Mouse (Mus musculus) frontal cortex, postnatal 36 days (tissue): ENCODE measurements around the gene Pck2.

Source experiments
- DNase-seq, 2 experiments: peaks; one replicate each; pipeline ENCODE4 v3.0.0; 2022; ENCODE audit warnings: low spot score in 2 of 2

Gene Pck2

DNA sequence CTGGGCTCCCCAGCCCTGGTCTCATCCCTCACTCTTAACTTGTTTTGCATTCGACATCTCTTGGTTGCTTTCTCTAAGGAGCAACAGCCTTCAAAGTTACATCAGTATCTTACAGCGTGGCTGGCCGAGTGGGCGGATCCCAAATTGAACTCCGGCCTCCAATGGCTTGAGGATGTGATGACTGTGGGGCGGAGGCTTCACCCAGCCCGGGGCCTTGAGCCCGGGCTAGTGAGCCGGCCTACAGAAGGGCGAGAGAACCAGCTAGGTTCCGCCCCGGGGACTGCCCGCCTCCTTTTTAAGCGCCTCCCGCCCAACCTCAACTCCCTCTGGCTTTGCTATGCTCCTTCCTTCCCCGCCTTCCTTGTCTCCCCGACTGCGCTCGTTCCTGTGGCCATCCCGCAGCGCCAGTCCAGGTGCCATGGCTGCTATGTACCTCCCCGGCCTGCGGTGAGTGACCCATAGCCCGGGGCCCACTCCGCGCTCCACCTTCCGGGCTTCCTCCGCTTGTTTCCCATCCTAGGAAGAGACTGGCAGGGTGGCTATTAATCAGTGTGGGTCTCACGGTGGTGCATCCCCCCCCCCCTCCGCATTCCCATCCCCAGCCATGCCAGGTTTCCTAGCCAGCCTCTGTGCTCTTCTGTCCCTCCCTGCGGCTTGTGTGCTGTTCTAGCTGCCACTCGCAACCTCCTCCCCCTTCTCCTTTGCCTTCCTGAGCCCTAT lies at the start of gene Pck2:
TSS of gene Pck2 (plus strand) at position 200 of the 720 bp plus-strand sequence.
- DNase-seq: peak; percentile 77 to 80

- DNase-seq: peak; percentile 82 to 85
Observed at GRCm38 (mm10) chr14:55490361-55491201, 49.5 kb upstream of the Pck2 start, which contains the start of gene Carmil3. Gene Carmil3 (plus strand): TSS chr14:55490651.

- peak; percentile 52 to 62 for DNase-seq
Observed at GRCm38 (mm10) chr14:55491291-55491833, 48.7 kb upstream of the Pck2 start.

DNA sequence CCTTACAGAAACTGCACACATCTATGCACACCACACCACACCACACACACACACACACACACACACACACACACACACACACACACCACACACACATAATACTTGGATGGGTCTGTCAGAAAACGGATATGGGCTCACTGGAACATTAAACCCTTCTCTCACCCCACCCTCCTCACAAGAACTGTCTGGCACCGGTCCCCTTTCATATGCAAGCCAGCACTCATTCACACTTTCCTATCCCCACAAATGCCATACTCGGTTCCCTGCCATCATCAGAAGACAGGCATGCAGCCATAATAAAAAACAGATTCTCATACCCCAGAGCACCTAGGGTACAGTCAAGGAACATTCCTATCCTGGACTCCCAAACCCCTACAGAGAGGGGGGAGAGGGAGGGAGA lies 48.0 kb upstream of the Pck2 start:
- DNase-seq: peak in 1 of 2 experiments; percentile 39

GRCm38 (mm10) chr14:55495509-55496240 lies 44.4 kb upstream of the Pck2 start:
- DNase-seq: no peak

GRCm38 (mm10) chr14:55496761-55497448 lies 43.2 kb upstream of the Pck2 start:
- DNase-seq: no peak

- peak; percentile 83 to 86 for DNase-seq
Observed at GRCm38 (mm10) chr14:55497449-55497821, 42.6 kb upstream of the Pck2 start.

GRCm38 (mm10) chr14:55505612-55506011 lies 34.5 kb upstream of the Pck2 start:
- DNase-seq: no peak

DNA sequence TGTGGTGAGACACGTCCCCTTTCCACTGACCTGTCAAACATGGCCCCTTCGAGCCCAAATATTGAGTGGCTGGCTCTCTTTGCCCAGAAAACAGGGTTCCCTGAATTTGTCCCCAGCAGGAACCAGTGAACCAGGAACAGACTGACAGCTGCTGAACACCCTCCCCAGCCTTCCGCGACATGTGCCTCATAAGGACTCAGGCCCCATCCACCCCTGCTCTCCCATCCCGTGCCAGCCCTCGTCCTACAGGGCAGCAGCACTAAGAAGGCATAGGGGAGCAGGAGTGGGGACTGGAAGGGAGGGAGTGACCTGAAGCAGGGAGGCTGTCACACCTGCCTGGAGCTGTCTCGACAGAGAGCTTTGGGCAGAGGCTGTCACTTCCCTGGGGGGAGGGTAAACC lies 32.3 kb upstream of the Pck2 start:
- DNase-seq: no peak

DNA sequence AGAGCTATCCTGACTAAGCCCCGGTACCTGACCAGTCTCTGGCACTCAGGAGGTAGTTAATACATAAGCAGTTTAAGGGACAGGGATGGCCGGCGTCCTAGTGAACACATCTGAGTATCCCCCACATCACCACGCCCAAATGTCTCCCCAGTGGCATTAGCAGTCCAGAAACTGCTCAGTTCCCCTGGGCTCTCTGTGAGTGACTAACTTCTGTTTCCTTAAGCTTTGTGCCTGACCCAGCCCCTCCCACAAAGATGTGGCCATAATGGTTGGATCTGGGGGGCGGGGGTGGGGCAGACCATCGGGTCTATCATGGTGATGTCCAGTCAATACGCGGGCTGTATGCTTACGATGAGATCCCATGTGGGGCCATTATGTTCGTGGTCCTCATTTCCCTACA lies 30.5 kb upstream of the Pck2 start:
- DNase-seq: no peak

DNA sequence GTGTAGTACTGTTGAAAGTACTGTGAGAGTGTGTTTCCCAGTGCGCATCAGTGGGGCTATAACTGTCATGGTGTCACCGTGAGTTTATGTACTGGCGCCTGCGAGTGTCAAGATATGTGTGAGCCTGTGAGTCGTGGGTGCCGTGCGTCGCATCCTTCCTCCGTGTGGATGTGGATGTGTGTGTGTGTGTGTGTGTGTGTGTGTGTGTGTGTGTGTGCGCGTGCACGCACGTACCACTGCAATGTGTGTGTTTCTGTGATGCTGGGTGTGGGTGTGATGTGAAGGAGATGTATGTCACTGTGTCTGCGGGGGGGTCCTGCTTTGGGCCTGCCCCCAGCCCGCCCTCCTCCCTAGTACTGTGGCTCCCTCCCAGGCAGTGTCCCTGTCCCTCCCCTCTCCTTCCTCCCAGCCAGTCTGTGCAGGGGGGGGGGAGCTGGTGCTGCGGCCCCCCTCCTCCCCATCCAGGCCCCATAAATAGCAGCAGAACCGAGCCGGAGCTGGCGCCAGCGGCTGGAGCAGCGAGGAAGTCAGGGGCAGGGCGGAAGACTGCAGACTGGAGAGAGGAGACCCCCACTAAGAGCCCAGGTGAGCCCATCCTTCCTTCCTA lies 29.8 kb upstream of the Pck2 start, which contains the start of gene Cpne6:
TSS of gene Cpne6 (plus strand) at position 321 of the 607 bp plus-strand sequence.
- peak; percentile 48 for DNase-seq

- DNase-seq: peak; percentile 67 to 76
Observed at GRCm38 (mm10) chr14:55511037-55511436, 29.0 kb upstream of the Pck2 start.

DNA sequence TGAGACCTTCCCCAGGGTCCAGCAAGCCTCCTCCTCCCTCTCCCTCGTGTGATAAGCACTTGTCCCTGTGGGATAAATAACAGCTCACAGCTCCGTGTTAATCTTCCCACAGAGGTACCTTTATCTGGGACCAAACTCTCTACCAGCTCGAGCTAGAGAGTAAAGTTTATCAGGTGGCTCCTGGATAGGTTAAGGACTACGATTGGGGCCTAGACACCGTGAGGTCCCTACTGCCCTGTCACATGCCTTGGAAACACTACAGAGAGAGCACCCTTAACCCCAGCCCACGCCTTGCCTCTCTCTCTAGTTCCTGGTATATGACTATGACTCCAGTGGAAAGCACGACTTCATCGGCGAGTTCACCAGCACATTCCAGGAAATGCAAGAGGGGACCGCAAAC lies 26.1 kb upstream of the Pck2 start:
- DNase-seq: no peak

DNA sequence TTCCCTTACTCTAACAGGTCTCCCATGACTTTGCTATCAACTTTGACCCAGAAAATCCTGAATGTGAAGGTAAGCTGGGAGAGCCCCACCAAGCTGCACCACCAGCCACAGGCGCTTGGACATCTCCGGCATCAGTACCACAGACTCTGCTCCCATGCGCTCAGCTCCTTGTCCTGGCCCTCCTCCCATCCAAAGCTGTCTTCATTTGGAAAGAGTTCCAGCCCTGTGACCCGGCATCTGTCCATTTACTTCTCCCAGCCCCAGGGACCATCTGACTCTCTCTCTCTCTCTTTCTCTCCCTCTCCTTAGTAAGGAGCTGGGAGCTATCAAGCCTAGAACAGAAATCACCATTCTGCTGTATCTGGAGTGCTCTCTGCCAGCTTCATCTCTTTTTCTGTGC lies 24.2 kb upstream of the Pck2 start:
- no peak for DNase-seq

DNA sequence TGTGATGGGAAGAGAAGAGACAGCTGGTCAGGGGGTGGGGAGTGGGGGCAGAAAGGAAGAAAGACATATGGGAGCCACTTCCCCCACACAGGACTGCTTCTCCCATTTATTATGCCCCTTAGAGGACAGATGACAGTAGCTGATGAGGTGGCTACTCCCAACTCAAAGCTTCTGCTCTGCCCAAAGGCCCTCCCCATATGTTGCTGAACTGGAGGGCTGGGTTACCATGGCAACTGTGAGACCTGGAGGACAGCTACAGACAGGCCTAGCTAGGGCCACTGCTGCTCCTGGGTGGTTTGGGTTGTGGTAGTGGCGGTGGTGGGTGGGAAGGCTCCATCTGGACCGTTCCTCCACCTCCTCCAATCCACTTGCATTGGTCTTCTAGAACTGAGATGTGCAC lies 21.2 kb upstream of the Pck2 start:
- peak; percentile 73 to 78 for DNase-seq

DNA sequence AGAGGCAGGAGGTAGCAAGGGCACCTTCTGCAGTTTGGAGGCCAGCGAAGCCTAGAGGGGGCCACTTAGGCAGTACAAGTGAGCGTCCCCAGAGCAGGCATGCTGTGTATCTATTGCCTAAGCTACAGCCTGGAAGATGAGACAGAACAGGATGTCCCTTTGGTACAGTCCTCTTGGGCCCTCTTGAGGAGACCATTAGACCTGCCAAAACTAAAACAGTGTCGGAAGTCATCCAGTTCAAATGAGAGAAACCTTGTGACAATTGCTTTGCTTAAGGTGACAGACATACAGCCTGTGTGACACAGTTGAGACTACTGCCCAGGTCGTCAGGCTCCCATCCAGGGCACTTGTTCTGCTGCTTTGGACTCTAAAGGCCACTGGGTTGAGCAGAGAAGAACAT lies 20.5 kb upstream of the Pck2 start:
- DNase-seq: no peak

DNA sequence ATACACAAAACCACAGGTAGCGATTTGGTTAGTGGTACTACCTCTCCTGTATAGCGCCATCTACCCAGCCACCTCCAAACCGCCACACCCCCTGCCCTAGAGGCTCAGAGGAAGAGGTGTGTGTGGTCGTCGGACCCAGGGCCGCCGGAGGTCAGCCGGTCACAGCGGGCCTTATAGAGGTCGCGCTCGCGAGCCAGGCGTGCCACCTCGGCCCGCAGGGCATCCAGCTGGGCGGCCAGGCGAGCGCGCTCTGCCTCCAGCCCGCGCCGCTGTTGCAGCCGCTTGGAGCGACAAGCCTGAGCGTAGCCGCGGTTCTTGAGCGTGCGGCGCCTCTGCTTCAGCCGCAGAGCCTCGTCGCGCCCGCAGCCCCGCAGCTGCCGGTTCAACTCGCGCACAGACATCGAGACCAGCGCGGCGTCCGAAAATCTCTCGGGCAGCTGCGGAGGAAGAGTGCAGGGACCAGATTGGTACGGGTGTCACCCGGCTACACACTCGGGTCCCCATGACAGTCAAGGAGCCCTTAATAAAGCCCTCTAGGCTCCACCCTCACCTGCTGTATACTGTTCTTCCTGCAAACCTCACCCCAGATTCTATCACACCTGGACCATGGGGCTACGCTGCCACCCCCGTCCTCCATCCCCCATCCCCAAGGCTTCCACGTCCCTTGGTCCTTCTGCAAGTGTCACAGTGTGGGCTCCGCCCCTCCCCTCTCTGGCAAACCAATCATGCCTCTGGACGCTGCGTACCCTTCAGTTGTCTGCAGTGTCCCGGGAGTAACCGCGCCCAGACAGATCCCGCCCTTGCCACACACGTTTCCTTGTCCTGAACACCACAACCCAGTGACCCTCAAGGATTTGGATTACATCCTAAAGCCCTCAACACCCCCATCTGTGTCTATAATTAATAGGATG lies 19.4 kb upstream of the Pck2 start:
- DNase-seq: peak; percentile 49 to 50

- no peak for DNase-seq
Observed at GRCm38 (mm10) chr14:55524062-55524461, 16.0 kb upstream of the Pck2 start.

- DNase-seq: no peak
Observed at GRCm38 (mm10) chr14:55524785-55525184, 15.3 kb upstream of the Pck2 start, which contains the start of gene Nrl. Gene Nrl (minus strand): TSS chr14:55524981.

GRCm38 (mm10) chr14:55526674-55527073 lies 13.4 kb upstream of the Pck2 start:
- no peak for DNase-seq
